Mouse (Mus musculus) gastrocnemius, adult 18-20 months (tissue): Measurements from ENCODE around the gene Rab11fip5. TPM values are rescaled to one million over a fixed set of nuclear protein-coding genes. Genes with fewer than 3 reads are reported as not detected.
A peak's percentile ranks its signal among the peaks of the same experiment; 100 is the strongest.

Source experiments
- DNase-seq: peaks from one replicate; pipeline ENCODE4 v3.0.0; 2021; ENCODE audit warnings: low spot score
- long read RNA-seq, 2 experiments: library from polyadenylated mRNA; stranded (forward); transcript quantifications; one replicate each; pipeline ENCODE4 v2.0.0; 2021
- total RNA-seq, 2 experiments: library from RNA; stranded (reverse); gene quantifications; 2 replicates each; pipeline ENCODE4 v1.2.3; 2021

Gene Rab11fip5
- total RNA-seq: 10 to 100 TPM; 24.8 to 46.2 TPM
- long read RNA-seq, experiment 1, full-length matches to known transcripts: 26 of 34 reads
- long read RNA-seq, experiment 1, partial matches to known transcripts: 4 of 34 reads
- long read RNA-seq, experiment 1, other reads (novel, unspliced or antisense): 4 of 34 reads
- long read RNA-seq, experiment 2, full-length matches to known transcripts: 12 of 27 reads
- long read RNA-seq, experiment 2, partial matches to known transcripts: 5 of 27 reads
- long read RNA-seq, experiment 2, other reads (novel, unspliced or antisense): 10 of 27 reads

- DNase-seq: no peak
These were observed at the start of gene Rab11fip5 for GRCm38 (mm10) chr6:85373951-85374733. TSS of gene Rab11fip5 (minus strand) at chr6:85374634.

GRCm38 (mm10) chr6:85423836-85424379, 49.5 kb upstream of the Rab11fip5 start, which contains the start of gene Noto:
TSS of gene Noto (plus strand) at chr6:85423886.
- no peak for DNase-seq

- no peak for DNase-seq
These were observed 44.7 kb upstream of the Rab11fip5 start for GRCm38 (mm10) chr6:85419150-85419549.

- no peak for DNase-seq
These were observed 41.4 kb upstream of the Rab11fip5 start for GRCm38 (mm10) chr6:85415829-85416228.

GRCm38 (mm10) chr6:85410771-85411273, 36.4 kb upstream of the Rab11fip5 start:
- peak; percentile 15 for DNase-seq

- DNase-seq: no peak
These were observed 34.6 kb upstream of the Rab11fip5 start for GRCm38 (mm10) chr6:85409003-85409402.

GRCm38 (mm10) chr6:85403039-85403438, 28.6 kb upstream of the Rab11fip5 start:
- no peak for DNase-seq

- no peak for DNase-seq
These were observed 28.2 kb upstream of the Rab11fip5 start for GRCm38 (mm10) chr6:85402613-85403012.

GRCm38 (mm10) chr6:85399715-85400114, 25.3 kb upstream of the Rab11fip5 start:
- DNase-seq: no peak

- DNase-seq: peak; percentile 35
These were observed 22.7 kb upstream of the Rab11fip5 start for GRCm38 (mm10) chr6:85397165-85397564.

GRCm38 (mm10) chr6:85395360-85395759, 20.9 kb upstream of the Rab11fip5 start:
- DNase-seq: no peak

- peak; percentile 70 for DNase-seq
These were observed 17.4 kb upstream of the Rab11fip5 start for GRCm38 (mm10) chr6:85391803-85392202.

- no peak for DNase-seq
These were observed 14.2 kb upstream of the Rab11fip5 start for GRCm38 (mm10) chr6:85388608-85389007.

GRCm38 (mm10) chr6:85382791-85383190, 8.4 kb upstream of the Rab11fip5 start:
- DNase-seq: no peak

- DNase-seq: no peak
These were observed 7.2 kb upstream of the Rab11fip5 start for GRCm38 (mm10) chr6:85381648-85382020.

- no peak for DNase-seq
These were observed 6.6 kb upstream of the Rab11fip5 start for GRCm38 (mm10) chr6:85380901-85381647.

- DNase-seq: peak; percentile 91
These were observed 5.9 kb upstream of the Rab11fip5 start for GRCm38 (mm10) chr6:85380201-85380900.

GRCm38 (mm10) chr6:85378629-85379028, 4.2 kb upstream of the Rab11fip5 start:
- DNase-seq: no peak

- DNase-seq: no peak
These were observed 3.4 kb upstream of the Rab11fip5 start for GRCm38 (mm10) chr6:85377876-85378275.

- DNase-seq: no peak
These were observed 2.8 kb upstream of the Rab11fip5 start for GRCm38 (mm10) chr6:85377066-85377734.
